Mouse (Mus musculus): ENCODE results near the gene Nr2f2. TPM values are rescaled to one million over a fixed set of nuclear protein-coding genes. Genes with fewer than 3 reads are reported as not detected.

Nr2f2 gene
- total RNA-seq, 2 experiments from 2014 or later, result 59.5 to 66.7 TPM

- DNase-seq (ENCODE audit: low spot score in 2 of 2), result peak; percentile 91 to 94
These were observed 31.7 kb downstream of the Nr2f2 start for GRCm38 (mm10) chr7:70334836-70335235.

- no peak for DNase-seq (ENCODE audit: low spot score in 2 of 2)
These were observed 32.7 kb downstream of the Nr2f2 start for GRCm38 (mm10) chr7:70333851-70334250.

- no peak for DNase-seq (ENCODE audit: low spot score in 2 of 2)
These were observed 33.4 kb downstream of the Nr2f2 start for GRCm38 (mm10) chr7:70332926-70333664.

- DNase-seq (ENCODE audit: low spot score in 2 of 2), result no peak
These were observed 34.3 kb downstream of the Nr2f2 start for GRCm38 (mm10) chr7:70332064-70332850.

GRCm38 (mm10) chr7:70331243-70332063 is 35.1 kb downstream of the Nr2f2 start:
- DNase-seq (ENCODE audit: low spot score in 2 of 2), result no peak

GRCm38 (mm10) chr7:70330761-70331242 is 35.7 kb downstream of the Nr2f2 start:
- DNase-seq (ENCODE audit: low spot score in 2 of 2), result no peak

- DNase-seq (ENCODE audit: low spot score in 2 of 2), result no peak
These were observed 36.4 kb downstream of the Nr2f2 start for GRCm38 (mm10) chr7:70330207-70330562.

- DNase-seq (ENCODE audit: low spot score in 2 of 2), result no peak
These were observed 36.9 kb downstream of the Nr2f2 start for GRCm38 (mm10) chr7:70329521-70330206.

- no peak for DNase-seq (ENCODE audit: low spot score in 2 of 2)
These were observed 37.5 kb downstream of the Nr2f2 start for GRCm38 (mm10) chr7:70329037-70329516.

- DNase-seq (ENCODE audit: low spot score in 2 of 2), result no peak
These were observed 38.1 kb downstream of the Nr2f2 start for GRCm38 (mm10) chr7:70328206-70329036.

GRCm38 (mm10) chr7:70327191-70327590 is 39.3 kb downstream of the Nr2f2 start:
- DNase-seq (ENCODE audit: low spot score in 2 of 2), result no peak

- DNase-seq (ENCODE audit: low spot score in 2 of 2), result no peak
These were observed 40.1 kb downstream of the Nr2f2 start for GRCm38 (mm10) chr7:70326176-70327035.

GRCm38 (mm10) chr7:70325381-70325780 is 41.2 kb downstream of the Nr2f2 start:
- no peak for DNase-seq (ENCODE audit: low spot score in 2 of 2)

- DNase-seq (ENCODE audit: low spot score in 2 of 2), result no peak
These were observed 42.0 kb downstream of the Nr2f2 start for GRCm38 (mm10) chr7:70324541-70324940.

GRCm38 (mm10) chr7:70324041-70324440 is 42.5 kb downstream of the Nr2f2 start:
- no peak for DNase-seq (ENCODE audit: low spot score in 2 of 2)

- DNase-seq (ENCODE audit: low spot score in 2 of 2), result no peak
These were observed 60.8 kb downstream of the Nr2f2 start for GRCm38 (mm10) chr7:70305716-70306115.

- DNase-seq (ENCODE audit: low spot score in 2 of 2), result no peak
These were observed 62.1 kb downstream of the Nr2f2 start for GRCm38 (mm10) chr7:70304426-70304825.

Data from layer of hippocampus, postnatal 10 days (tissue).